Mouse (Mus musculus) lung, embryonic 15.5 days (tissue): ENCODE data around the gene Epha1. TPM values are rescaled to one million over a fixed set of nuclear protein-coding genes. Genes with fewer than 3 reads are reported as not detected.

ENCODE experiments used
- ATAC-seq: fragments of 200-750 bp; cut with Nextera tagmentation; 2 replicates; pipeline ENCODE4 v1.8.0; 2017; ENCODE audit warnings: moderate number of reproducible peaks, borderline replicate concordance; ENCODE audit not compliant: low FRiP score, low TSS enrichment; ENCODE audit errors: extremely low read depth
- H3K27ac ChIP-seq: fragments of 300-500 bp; sonication (generic); 2 replicates; pipeline ENCODE4 v1.5.1; 2015; ENCODE audit warnings: moderate library complexity, mild to moderate bottlenecking, inconsistent platforms
- H3K27me3 ChIP-seq: fragments of 300-500 bp; sonication (generic); 2 replicates; pipeline ENCODE4 v1.6.1; 2015; ENCODE audit warnings: inconsistent platforms
- H3K36me3 ChIP-seq: fragments of 300-500 bp; sonication (generic); 2 replicates; pipeline ENCODE4 v1.6.1; 2015; ENCODE audit warnings: inconsistent platforms
- H3K4me1 ChIP-seq: fragments of 300-500 bp; sonication (generic); 2 replicates; pipeline ENCODE4 v1.6.1; 2015; ENCODE audit warnings: inconsistent platforms
- H3K4me2 ChIP-seq: fragments of 300-500 bp; sonication (generic); 2 replicates; pipeline ENCODE4 v1.6.1; 2015; ENCODE audit warnings: inconsistent platforms, mild to moderate bottlenecking, moderate library complexity
- H3K4me3 ChIP-seq: fragments of 300-500 bp; sonication (generic); 2 replicates; pipeline ENCODE4 v1.5.1; 2015; ENCODE audit warnings: mild to moderate bottlenecking, inconsistent platforms
- H3K9ac ChIP-seq: fragments of 300-500 bp; sonication (generic); 2 replicates; pipeline ENCODE4 v1.6.1; 2015; ENCODE audit warnings: inconsistent platforms
- H3K9me3 ChIP-seq: fragments of 300-500 bp; sonication (generic); 2 replicates; pipeline ENCODE4 v1.6.1; 2016; ENCODE audit warnings: inconsistent platforms
- WGBS: fragments of 180-500 bp; shearing (Covaris S2); methylation state at CpG from one replicate; pipeline ENCODE4 v1.1.7; 2015; 5-methylcytosine and 5-hydroxymethylcytosine counted together
- polyA plus RNA-seq: library from polyadenylated mRNA; unstranded; fragments of >200 nt; fragmentation: Nextera tagmentation; extraction: Ambion mirVana; gene quantifications from 2 replicates; pipeline ENCODE4 v1.2.1, GENCODE M21; 2015

Epha1 gene
- polyA plus RNA-seq, 1 experiment from 2014 or later: 16.9 TPM

GRCm38 (mm10) chr6:42372001-42372400 is 1.1 kb downstream of the Epha1 start:
- ATAC-seq: no peak
- Histone ChIP-seq H3K9me3 (no peaks in the 10 kb centered on the region), H3K36me3 (no peaks in the 10 kb centered on the region), H3K27me3 (no peaks in the 10 kb centered on the region), H3K27ac (peak overlapping the region; percentile 79), H3K4me1 (peaks cover 44% of the 10 kb centered on the region), H3K4me2 (peak overlapping the region; percentile 87), H3K4me3 (peak overlapping the region; percentile 55), H3K9ac (peak overlapping the region; percentile 65)
- 23% methylated on average over 3 of the region's 3 CpGs for WGBS

GRCm38 (mm10) chr6:42370630-42371363 is 2.3 kb downstream of the Epha1 start:
- H3K9ac ChIP-seq: no peak overlapping the region
- no peaks in the 10 kb centered on the region for H3K27me3 ChIP-seq
- H3K27ac ChIP-seq: peak overlapping the region; percentile 79
- peak overlapping the region; percentile 87; the same call in 1 of the 2 replicates for H3K4me2 ChIP-seq
- WGBS: 38% methylated on average over 4 of the region's 4 CpGs
- H3K4me3 ChIP-seq: no peak overlapping the region
- H3K36me3 ChIP-seq: no peaks in the 10 kb centered on the region
- peak; percentile 77 for ATAC-seq
- no peaks in the 10 kb centered on the region for H3K9me3 ChIP-seq
- peaks cover 38% of the 10 kb centered on the region for H3K4me1 ChIP-seq

DNA sequence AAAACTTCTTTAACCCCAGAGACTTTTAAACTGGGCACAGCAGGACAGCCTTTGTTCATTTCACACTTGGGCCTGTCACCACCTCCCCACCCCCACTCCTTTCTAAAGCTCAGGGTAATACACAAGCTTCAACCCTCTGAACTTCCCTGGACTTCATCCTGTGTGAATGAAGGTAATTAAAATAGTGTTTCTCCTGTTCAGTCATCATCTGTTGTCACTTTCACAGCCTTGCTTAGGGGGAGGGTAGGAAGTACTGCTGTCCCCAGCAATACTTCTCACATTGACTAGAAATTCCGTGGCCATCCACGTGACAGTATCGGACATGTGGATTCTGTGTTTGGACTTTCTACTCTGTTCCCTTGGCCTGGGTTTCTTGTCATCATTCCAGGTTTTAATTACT is 3.2 kb downstream of the Epha1 start:
- H3K4me1 ChIP-seq: peaks cover 32% of the 10 kb centered on the region
- H3K9me3 ChIP-seq: no peaks in the 10 kb centered on the region
- 22% methylated on average over 3 of the region's 3 CpGs for WGBS
- H3K9ac ChIP-seq: no peak overlapping the region
- peak; percentile 55; the same call in 1 of the 2 replicates for ATAC-seq
- no peak overlapping the region for H3K4me2 ChIP-seq
- H3K4me3 ChIP-seq: no peak overlapping the region
- H3K36me3 ChIP-seq: no peaks in the 10 kb centered on the region
- peak overlapping the region; percentile 79 for H3K27ac ChIP-seq
- H3K27me3 ChIP-seq: no peaks in the 10 kb centered on the region

- H3K4me1 ChIP-seq: peaks cover 23% of the 10 kb centered on the region
- H3K4me3 ChIP-seq: no peak overlapping the region
- no peak overlapping the region for H3K27ac ChIP-seq
- H3K9me3 ChIP-seq: no peaks in the 10 kb centered on the region
- no peak for ATAC-seq
- no peak overlapping the region for H3K4me2 ChIP-seq
- H3K36me3 ChIP-seq: peaks cover 7% of the 10 kb centered on the region; the same call in 1 of the 2 replicates
- no peak overlapping the region for H3K9ac ChIP-seq
- H3K27me3 ChIP-seq: no peaks in the 10 kb centered on the region
- WGBS: 91% methylated on average over 6 of the region's 6 CpGs
Observed at GRCm38 (mm10) chr6:42365215-42365614, 7.9 kb downstream of the Epha1 start.

- no peak for ATAC-seq
- Histone ChIP-seq H3K4me2 (no peak overlapping the region), H3K27ac (no peak overlapping the region), H3K27me3 (no peaks in the 10 kb centered on the region), H3K9me3 (no peaks in the 10 kb centered on the region), H3K4me3 (no peak overlapping the region), H3K36me3 (peaks cover 13% of the 10 kb centered on the region), H3K9ac (no peak overlapping the region), H3K4me1 (peaks cover 26% of the 10 kb centered on the region)
- WGBS: 77% methylated on average over 15 of the region's 15 CpGs
Observed at GRCm38 (mm10) chr6:42364607-42365006, 8.5 kb downstream of the Epha1 start.

DNA sequence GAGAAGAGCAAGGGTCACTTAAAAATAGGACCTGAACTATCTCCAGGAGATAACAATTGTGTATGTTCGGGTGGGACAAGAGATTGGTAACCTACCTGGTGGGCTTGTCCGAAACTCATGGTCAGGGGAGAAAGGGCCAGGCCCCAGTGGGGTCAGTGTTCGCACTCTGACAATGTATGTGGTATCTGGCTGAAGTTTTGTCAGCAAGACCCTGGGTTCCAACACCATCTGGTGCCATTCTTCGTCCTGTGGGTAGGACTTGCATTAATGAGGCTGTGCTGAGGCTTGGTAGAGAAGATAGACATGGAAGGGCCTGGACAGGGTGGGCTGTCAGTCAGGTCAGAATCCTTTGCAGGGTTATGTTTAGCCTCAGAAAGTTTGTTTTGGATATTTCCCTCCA is 9.0 kb downstream of the Epha1 start:
- H3K4me1 ChIP-seq: peaks cover 30% of the 10 kb centered on the region
- H3K9me3 ChIP-seq: no peaks in the 10 kb centered on the region
- H3K4me2 ChIP-seq: no peak overlapping the region
- H3K27ac ChIP-seq: peak overlapping the region; percentile 71; the same call in 1 of the 2 replicates
- peaks cover 19% of the 10 kb centered on the region for H3K36me3 ChIP-seq
- H3K27me3 ChIP-seq: no peaks in the 10 kb centered on the region
- H3K9ac ChIP-seq: no peak overlapping the region
- no peak overlapping the region for H3K4me3 ChIP-seq
- no peak for ATAC-seq
- WGBS: 87% methylated on average over 4 of the region's 4 CpGs

- peak; percentile 80 for ATAC-seq
- Histone ChIP-seq H3K9me3 (no peaks in the 10 kb centered on the region), H3K27ac (peak overlapping the region; percentile 71), H3K36me3 (peaks cover 30% of the 10 kb centered on the region), H3K27me3 (no peaks in the 10 kb centered on the region), H3K4me3 (no peak overlapping the region), H3K4me2 (no peak overlapping the region), H3K9ac (no peak overlapping the region), H3K4me1 (peaks cover 40% of the 10 kb centered on the region)
- 31% methylated on average over 3 of the region's 3 CpGs for WGBS
Observed at GRCm38 (mm10) chr6:42362974-42363373, 10.1 kb downstream of the Epha1 start.

DNA sequence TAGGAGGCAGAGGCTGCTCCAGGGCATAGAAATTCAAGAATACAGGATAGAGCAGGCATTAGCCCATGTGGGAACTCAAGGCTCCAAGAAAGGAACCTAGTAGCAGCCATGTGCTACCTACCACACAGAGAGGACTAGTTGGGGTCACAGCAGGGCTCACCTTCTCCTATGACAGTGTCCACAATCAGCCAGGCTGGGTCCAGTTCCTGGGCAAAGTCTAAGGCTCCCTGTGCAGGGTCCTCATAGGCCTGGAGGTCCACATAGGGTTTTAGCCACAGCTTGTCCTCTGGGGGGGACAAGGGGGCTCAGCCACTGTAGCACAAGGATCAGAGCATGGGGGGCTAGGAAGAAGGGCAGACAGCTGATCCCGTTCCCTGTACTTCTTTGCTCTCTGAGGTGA is 10.6 kb downstream of the Epha1 start:
- 50% methylated on average over 1 of the region's 1 CpGs for WGBS
- no peak overlapping the region for H3K4me3 ChIP-seq
- H3K4me2 ChIP-seq: no peak overlapping the region
- peaks cover 44% of the 10 kb centered on the region for H3K4me1 ChIP-seq
- no peak overlapping the region for H3K9ac ChIP-seq
- ATAC-seq: 0 out of 2 replicates have a peak, but pooled peaks have one; percentile 1
- peaks cover 34% of the 10 kb centered on the region for H3K36me3 ChIP-seq
- no peaks in the 10 kb centered on the region for H3K27me3 ChIP-seq
- peak overlapping the region; percentile 71 for H3K27ac ChIP-seq
- no peaks in the 10 kb centered on the region for H3K9me3 ChIP-seq

DNA sequence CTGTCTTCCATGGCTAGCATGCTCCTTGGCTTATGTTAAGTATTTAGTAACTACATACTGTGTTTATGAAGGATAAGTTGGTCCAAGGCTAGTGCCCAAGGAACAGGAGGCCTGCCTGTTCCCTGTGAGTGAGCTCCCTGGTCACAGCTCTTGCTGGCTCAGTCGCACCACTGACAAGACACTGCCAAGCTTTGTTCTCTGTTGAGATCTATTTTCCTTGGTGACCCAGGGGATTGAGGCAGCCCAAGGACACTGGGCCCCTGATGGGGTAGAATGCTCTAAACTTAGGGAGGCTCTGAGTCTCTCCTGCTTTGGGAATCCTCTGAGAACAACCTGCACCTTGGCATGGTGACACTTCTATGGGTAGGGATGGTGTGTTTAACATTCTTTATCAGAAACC is 11.0 kb downstream of the Epha1 start:
- Histone ChIP-seq H3K4me3 (no peak overlapping the region), H3K4me2 (no peak overlapping the region), H3K4me1 (peaks cover 49% of the 10 kb centered on the region), H3K9ac (no peak overlapping the region), H3K27me3 (no peaks in the 10 kb centered on the region), H3K9me3 (no peaks in the 10 kb centered on the region), H3K36me3 (peaks cover 39% of the 10 kb centered on the region), H3K27ac (peak overlapping the region; percentile 71)
- 46% methylated on average over 1 of the region's 1 CpGs for WGBS
- no peak for ATAC-seq

GRCm38 (mm10) chr6:42361041-42361895 is 11.8 kb downstream of the Epha1 start:
- WGBS: 84% methylated on average over 13 of the region's 13 CpGs
- peaks cover 47% of the 10 kb centered on the region for H3K36me3 ChIP-seq
- no peaks in the 10 kb centered on the region for H3K9me3 ChIP-seq
- no peak overlapping the region for H3K9ac ChIP-seq
- peaks cover 57% of the 10 kb centered on the region for H3K4me1 ChIP-seq
- H3K27me3 ChIP-seq: no peaks in the 10 kb centered on the region
- no peak for ATAC-seq
- H3K4me3 ChIP-seq: no peak overlapping the region
- peak overlapping the region; percentile 71; the same call in 1 of the 2 replicates for H3K27ac ChIP-seq
- no peak overlapping the region for H3K4me2 ChIP-seq

DNA sequence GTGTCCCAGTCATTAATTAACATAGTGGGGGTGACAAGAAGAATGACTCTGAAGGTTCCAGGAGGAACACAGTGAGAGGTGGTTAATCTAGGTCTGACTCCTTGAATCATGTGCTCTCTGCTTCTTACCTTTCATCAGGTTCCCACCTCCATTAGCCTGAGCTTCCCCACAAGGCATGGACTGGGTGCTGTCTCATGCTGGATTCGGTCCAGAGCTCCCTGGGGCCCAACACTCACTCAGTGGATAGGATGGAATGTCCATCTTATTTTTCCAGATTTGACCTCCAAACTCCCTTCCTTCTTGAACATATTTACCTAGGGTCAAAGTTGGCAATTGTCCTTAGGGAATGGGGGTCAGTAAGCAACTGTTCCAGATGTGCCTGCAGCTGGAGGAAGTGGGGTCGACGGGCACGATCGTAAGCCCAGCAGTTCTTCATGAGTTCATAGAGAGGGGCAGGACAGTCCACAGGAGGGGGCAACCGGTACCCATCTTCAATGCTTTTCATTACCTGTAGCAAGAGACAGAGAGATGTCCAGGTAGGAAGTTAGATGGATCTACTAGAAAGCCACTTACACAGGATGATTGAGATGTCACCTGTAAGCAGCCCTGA is 12.7 kb downstream of the Epha1 start:
- WGBS: 83% methylated on average over 6 of the region's 6 CpGs
- Histone ChIP-seq H3K4me2 (no peak overlapping the region), H3K9ac (no peak overlapping the region), H3K36me3 (peaks cover 56% of the 10 kb centered on the region), H3K27me3 (no peaks in the 10 kb centered on the region), H3K9me3 (no peaks in the 10 kb centered on the region), H3K4me1 (peaks cover 65% of the 10 kb centered on the region), H3K4me3 (no peak overlapping the region), H3K27ac (peak overlapping the region; percentile 46; the same call in 1 of the 2 replicates)
- ATAC-seq: no peak
